Mouse (Mus musculus) right cerebral cortex, postnatal 10 days (tissue): ENCODE results near the gene Spop.

Experiments used
- DNase-seq, 2 experiments: peaks; one replicate each; pipeline ENCODE4 v3.0.0; 2021; ENCODE audit warnings: low spot score in 2 of 2

The Spop gene

GRCm38 (mm10) chr11:95417341-95417740 is 3.5 kb downstream of the Spop start:
- no peak for DNase-seq

GRCm38 (mm10) chr11:95420880-95421435 is 7.1 kb downstream of the Spop start:
- DNase-seq, result no peak

GRCm38 (mm10) chr11:95423505-95423904 is 9.6 kb downstream of the Spop start:
- no peak for DNase-seq

- no peak for DNase-seq
These were observed 17.5 kb downstream of the Spop start for GRCm38 (mm10) chr11:95431344-95431743.

- DNase-seq, result no peak
These were observed 18.3 kb downstream of the Spop start for GRCm38 (mm10) chr11:95432194-95432593.

GRCm38 (mm10) chr11:95445371-95445770 is 31.5 kb downstream of the Spop start:
- DNase-seq, result no peak

GRCm38 (mm10) chr11:95446580-95447305 is 32.9 kb downstream of the Spop start:
- no peak for DNase-seq

- DNase-seq, result no peak
These were observed 34.5 kb downstream of the Spop start for GRCm38 (mm10) chr11:95448346-95448745.

GRCm38 (mm10) chr11:95455331-95455730 is 41.5 kb downstream of the Spop start:
- no peak for DNase-seq

GRCm38 (mm10) chr11:95460872-95461271 is 47.0 kb downstream of the Spop start:
- DNase-seq, result no peak

GRCm38 (mm10) chr11:95462168-95462567 is 48.3 kb downstream of the Spop start:
- no peak for DNase-seq

- no peak for DNase-seq
These were observed 53.9 kb downstream of the Spop start for GRCm38 (mm10) chr11:95467731-95468130.

GRCm38 (mm10) chr11:95472942-95473341 is 59.1 kb downstream of the Spop start:
- no peak for DNase-seq

GRCm38 (mm10) chr11:95473456-95473855 is 59.6 kb downstream of the Spop start:
- DNase-seq, result no peak

GRCm38 (mm10) chr11:95476323-95476722 is 62.4 kb downstream of the Spop start:
- peak; percentile 80 to 91 for DNase-seq

GRCm38 (mm10) chr11:95479458-95479857 is 65.6 kb downstream of the Spop start:
- DNase-seq, result no peak

GRCm38 (mm10) chr11:95480662-95481061 is 66.8 kb downstream of the Spop start:
- no peak for DNase-seq

GRCm38 (mm10) chr11:95485634-95486033 is 71.8 kb downstream of the Spop start:
- peak in 1 of 2 experiments; percentile 20 for DNase-seq

- no peak for DNase-seq
These were observed 73.4 kb downstream of the Spop start for GRCm38 (mm10) chr11:95487237-95487636.

- DNase-seq, result no peak
These were observed 76.2 kb downstream of the Spop start for GRCm38 (mm10) chr11:95490104-95490503.

- no peak for DNase-seq
These were observed 78.4 kb downstream of the Spop start for GRCm38 (mm10) chr11:95492256-95492655.

- DNase-seq, result no peak
These were observed 79.1 kb downstream of the Spop start for GRCm38 (mm10) chr11:95493010-95493409.

GRCm38 (mm10) chr11:95493950-95494349 is 80.1 kb downstream of the Spop start:
- DNase-seq, result peak in 1 of 2 experiments; percentile 22

GRCm38 (mm10) chr11:95494374-95494773 is 80.5 kb downstream of the Spop start:
- peak in 1 of 2 experiments; percentile 36 for DNase-seq
